Mouse (Mus musculus): Measurements from ENCODE around the gene Pip4p1.

DNA sequence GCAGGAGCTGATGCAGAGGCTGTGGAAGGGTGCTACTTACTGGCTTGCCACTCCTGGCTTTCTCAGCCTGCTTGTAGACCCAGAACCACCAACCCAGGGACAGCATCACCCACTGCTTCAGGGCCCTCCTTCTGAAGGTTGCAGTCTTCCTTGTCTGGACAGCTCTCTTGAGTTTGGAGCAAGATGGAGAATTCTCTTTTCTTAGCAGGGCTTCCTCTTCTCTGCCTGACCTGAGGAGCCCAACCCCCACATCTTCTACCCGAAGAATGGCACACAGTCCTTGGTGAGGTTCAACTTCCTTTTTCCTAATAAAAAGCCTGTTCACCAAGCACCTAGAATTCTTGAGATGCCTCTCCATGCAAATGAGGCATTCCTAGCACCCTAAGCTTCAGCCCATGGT lies 40.2 kb upstream of the Pip4p1 start:
- TF ChIP-seq CTCF (IDR thresholded peaks at IDR 0.05) (no peak), EP300 (IDR thresholded peaks at IDR 0.05) (no peak)

Measured in lung, postnatal 0 days (tissue).